Mouse (Mus musculus): ENCODE data around the gene Srbd1.

DNA sequence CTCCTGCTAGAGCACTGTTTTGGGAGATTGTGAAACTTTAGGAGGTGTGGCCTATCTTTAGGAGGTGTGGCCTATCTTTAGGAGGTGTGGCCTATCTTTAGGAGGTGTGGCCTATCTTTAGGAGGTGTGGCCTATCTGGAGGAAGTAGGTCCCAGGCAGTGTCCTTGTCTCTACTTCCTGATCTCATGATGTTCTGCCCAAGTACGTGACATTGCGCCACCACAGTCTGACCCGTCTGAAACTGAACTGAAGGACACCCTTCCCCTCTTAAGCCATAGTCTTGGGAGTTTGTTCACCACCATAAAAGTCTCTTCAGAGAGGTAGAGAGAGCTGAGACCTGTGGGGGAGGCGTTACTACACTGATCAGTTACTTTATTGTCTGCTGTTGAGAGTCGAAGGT lies 202.9 kb downstream of the Srbd1 start:
- TF ChIP-seq CTCF (IDR thresholded peaks at IDR 0.05; ENCODE audit: extremely low read depth, insufficient read length, insufficient replicate concordance, low read depth, low read length) (no peak), POLR2A (IDR thresholded peaks at IDR 0.05; ENCODE audit: low read depth, low read length) (no peak)

All from small intestine, adult 2 months (tissue).